Mouse (Mus musculus) hindbrain, embryonic 14.5 days (tissue): ENCODE results near the gene Slc30a3. TPM values are rescaled to one million over a fixed set of nuclear protein-coding genes. Genes with fewer than 3 reads are reported as not detected.
A peak's percentile ranks its signal among the peaks of the same experiment; 100 is the strongest.

Experiments
- ATAC-seq: fragments of 200-750 bp; cut with Nextera tagmentation; 2 replicates; pipeline ENCODE4 v1.8.0; 2017; ENCODE audit warnings: moderate number of reproducible peaks, mild to moderate bottlenecking, moderate TSS enrichment, moderate library complexity; ENCODE audit not compliant: low FRiP score
- DNase-seq: peaks from one replicate; pipeline ENCODE4 v3.0.0-alpha.2; 2015; ENCODE audit warnings: low spot score
- H3K27ac ChIP-seq: fragments of 300-500 bp; sonication (generic); 2 replicates; pipeline ENCODE4 v1.5.1; 2014; ENCODE audit warnings: mild to moderate bottlenecking, moderate library complexity
- H3K27me3 ChIP-seq: fragments of 300-500 bp; sonication (generic); 2 replicates; pipeline ENCODE4 v1.6.1; 2014; ENCODE audit warnings: mild to moderate bottlenecking, low read length, mixed read lengths; ENCODE audit not compliant: control insufficient read depth, insufficient read depth
- H3K36me3 ChIP-seq: fragments of 300-500 bp; sonication (generic); replicated peaks from 2 replicates; pipeline ENCODE4 v1.6.1; 2014; ENCODE audit not compliant: control insufficient read depth, insufficient read depth
- H3K4me1 ChIP-seq: fragments of 300-500 bp; sonication (generic); replicated peaks from 2 replicates; pipeline ENCODE4 v1.6.1; 2014; ENCODE audit warnings: antibody characterized with exemption, low read length, mixed read lengths; ENCODE audit not compliant: control insufficient read depth, insufficient read depth
- H3K4me2 ChIP-seq: fragments of 300-500 bp; sonication (generic); replicated peaks from 2 replicates; pipeline ENCODE4 v1.6.1; 2014; ENCODE audit warnings: mild to moderate bottlenecking, moderate library complexity
- H3K4me3 ChIP-seq: fragments of 300-500 bp; sonication (generic); replicated peaks from 2 replicates; pipeline ENCODE4 v1.5.1; 2014; ENCODE audit warnings: mild to moderate bottlenecking, low read length
- H3K9ac ChIP-seq: fragments of 300-500 bp; sonication (generic); 2 replicates; pipeline ENCODE4 v1.6.1; 2014
- H3K9me3 ChIP-seq: fragments of 300-500 bp; sonication (generic); 2 replicates; pipeline ENCODE4 v1.6.1; 2016; ENCODE audit warnings: low read length; ENCODE audit not compliant: control insufficient read depth
- WGBS: fragments of 180-500 bp; shearing (Covaris S2); extraction: QIAGEN DNeasy Blood & Tissue Kit; methylation state at CpG from one replicate; pipeline ENCODE4 v1.1.7; 2014; 5-methylcytosine and 5-hydroxymethylcytosine counted together
- polyA plus RNA-seq: library from polyadenylated mRNA; unstranded; fragments of >200 nt; fragmentation: Nextera tagmentation; extraction: Ambion mirVana; gene quantifications from 2 replicates; pipeline ENCODE4 v1.2.1, GENCODE M21; 2014

Slc30a3 gene
- polyA plus RNA-seq, 1 experiment from 2014 or later: 34.8 TPM

DNA sequence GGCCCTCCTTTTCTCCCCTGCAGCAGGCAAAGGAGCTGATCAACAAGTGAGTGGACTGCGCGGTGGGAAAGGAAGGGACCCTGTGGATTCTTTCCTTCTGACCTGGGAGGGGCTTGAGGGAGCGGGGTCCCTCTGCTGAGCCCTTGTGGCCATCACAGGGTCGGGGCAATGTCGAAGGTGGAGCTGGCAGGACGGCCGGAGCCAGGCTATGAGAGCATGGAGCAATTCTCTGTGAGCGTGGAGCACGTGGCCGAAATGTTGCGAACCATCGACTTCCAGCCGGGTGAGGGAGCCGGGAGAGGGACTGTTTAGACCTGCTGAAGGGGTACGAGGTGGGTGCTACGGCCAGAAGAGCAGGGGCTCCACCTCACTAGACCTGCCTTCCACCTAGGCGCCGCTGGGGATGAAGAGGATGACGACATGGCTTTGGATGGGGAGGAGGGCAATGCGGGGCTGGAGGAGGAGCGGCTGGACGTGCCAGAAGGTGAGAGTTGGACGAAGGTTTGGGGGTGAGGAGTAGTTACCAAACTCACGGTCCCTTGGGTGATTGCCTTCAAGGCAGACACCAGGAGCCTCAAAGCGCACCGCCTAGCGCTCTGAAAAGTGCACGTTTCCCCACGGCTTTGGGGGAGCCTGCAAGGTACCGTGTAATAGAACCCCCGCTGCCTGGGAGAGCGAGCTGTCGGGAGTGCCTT is 28.8 kb upstream of the Slc30a3 start:
- WGBS: under 1% methylated on average over 33 of the region's 33 CpGs
- ATAC-seq (no peak), DNase-seq (no peak)
- no peaks in the 10 kb centered on the region; the same call in none of the 2 replicates for H3K4me1 ChIP-seq
- no peaks in the 10 kb centered on the region for H3K9me3 ChIP-seq
- no peak overlapping the region for H3K9ac ChIP-seq
- 0 out of 2 replicates have a peak, but pooled peaks cover 10% of the 10 kb centered on the region for H3K36me3 ChIP-seq
- peak overlapping the region; percentile 59 for H3K4me2 ChIP-seq
- H3K27ac ChIP-seq: no peak overlapping the region
- H3K27me3 ChIP-seq: peaks cover 67% of the 10 kb centered on the region
- peak overlapping the region; percentile 28 for H3K4me3 ChIP-seq

DNA sequence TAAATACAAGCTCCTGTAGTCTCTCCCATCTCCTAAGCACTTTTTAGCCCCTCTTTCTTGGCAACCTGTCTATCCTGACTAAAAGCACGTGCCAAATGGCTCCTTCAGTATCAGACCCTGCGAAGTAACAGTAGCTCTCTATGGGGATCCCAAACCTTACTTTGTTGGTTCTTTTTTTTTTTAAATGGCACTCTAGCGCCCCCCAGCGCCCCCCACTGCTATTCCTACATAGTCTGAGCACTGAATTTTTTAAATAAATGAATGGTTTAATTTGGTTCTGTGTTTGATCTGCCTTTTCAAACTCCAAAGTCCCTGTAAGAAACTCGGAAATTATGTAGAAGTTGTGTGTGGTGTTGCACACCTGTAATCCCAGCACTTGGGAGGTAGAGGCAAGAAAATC is 18.0 kb upstream of the Slc30a3 start:
- 38% methylated on average over 5 of the region's 5 CpGs for WGBS
- Histone ChIP-seq H3K4me2 (no peak overlapping the region), H3K4me1 (no peaks in the 10 kb centered on the region), H3K27ac (no peak overlapping the region), H3K4me3 (no peak overlapping the region), H3K27me3 (no peaks in the 10 kb centered on the region; the same call in 1 of the 2 replicates), H3K9ac (no peak overlapping the region), H3K36me3 (no peaks in the 10 kb centered on the region), H3K9me3 (no peaks in the 10 kb centered on the region)
- no peak for ATAC-seq
- no peak for DNase-seq

DNA sequence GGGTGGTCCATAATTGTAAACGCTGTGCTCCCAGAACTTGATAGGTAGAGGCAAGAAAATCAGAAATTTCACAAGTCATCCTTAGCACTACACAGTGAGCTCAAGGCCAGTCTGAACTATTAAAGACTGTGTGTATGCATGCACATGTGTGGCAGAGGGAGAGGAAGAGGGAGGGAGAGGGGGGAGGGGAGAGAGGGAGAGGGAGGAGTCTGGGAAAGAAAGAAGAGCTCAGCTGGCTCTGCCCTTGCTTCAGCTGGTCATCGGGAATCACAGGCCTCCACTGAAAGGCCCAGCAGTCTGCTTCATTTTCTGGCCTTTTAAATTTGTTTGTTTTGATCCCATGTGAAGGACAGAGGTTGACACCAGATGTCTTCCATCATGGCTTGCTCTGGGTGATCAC is 15.4 kb upstream of the Slc30a3 start:
- no peaks in the 10 kb centered on the region for H3K4me1 ChIP-seq
- no peak overlapping the region for H3K4me3 ChIP-seq
- DNase-seq: no peak
- no peak for ATAC-seq
- H3K4me2 ChIP-seq: no peak overlapping the region
- no peaks in the 10 kb centered on the region for H3K9me3 ChIP-seq
- no peak overlapping the region for H3K27ac ChIP-seq
- no peak overlapping the region for H3K9ac ChIP-seq
- H3K27me3 ChIP-seq: no peaks in the 10 kb centered on the region
- no peaks in the 10 kb centered on the region for H3K36me3 ChIP-seq
- WGBS: 41% methylated on average over 2 of the region's 2 CpGs

DNA sequence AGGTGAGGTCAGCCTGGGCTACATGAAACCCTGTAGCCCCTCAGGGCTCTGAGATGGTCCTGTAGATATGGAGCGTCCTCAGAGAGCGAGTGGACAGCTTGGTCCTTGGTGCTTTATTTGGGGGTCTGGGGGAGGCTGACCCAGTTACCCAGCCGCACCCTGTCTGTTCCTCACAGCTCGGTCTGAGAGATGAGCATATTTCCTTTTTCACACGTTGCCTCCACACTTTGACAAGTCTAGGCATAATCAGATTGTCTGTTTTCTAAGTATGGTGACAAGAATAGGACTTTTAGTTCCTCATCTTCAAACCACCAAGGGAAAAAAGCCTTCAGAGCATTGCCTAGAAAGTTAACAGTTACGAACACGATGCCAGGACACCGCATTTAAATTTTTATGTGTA is 13.1 kb upstream of the Slc30a3 start:
- no peaks in the 10 kb centered on the region for H3K9me3 ChIP-seq
- H3K27ac ChIP-seq: no peak overlapping the region
- 89% methylated on average over 8 of the region's 8 CpGs for WGBS
- H3K4me2 ChIP-seq: no peak overlapping the region
- H3K4me3 ChIP-seq: no peak overlapping the region
- no peaks in the 10 kb centered on the region for H3K4me1 ChIP-seq
- no peak for DNase-seq
- no peak for ATAC-seq
- no peak overlapping the region for H3K9ac ChIP-seq
- no peaks in the 10 kb centered on the region for H3K27me3 ChIP-seq
- no peaks in the 10 kb centered on the region for H3K36me3 ChIP-seq

DNA sequence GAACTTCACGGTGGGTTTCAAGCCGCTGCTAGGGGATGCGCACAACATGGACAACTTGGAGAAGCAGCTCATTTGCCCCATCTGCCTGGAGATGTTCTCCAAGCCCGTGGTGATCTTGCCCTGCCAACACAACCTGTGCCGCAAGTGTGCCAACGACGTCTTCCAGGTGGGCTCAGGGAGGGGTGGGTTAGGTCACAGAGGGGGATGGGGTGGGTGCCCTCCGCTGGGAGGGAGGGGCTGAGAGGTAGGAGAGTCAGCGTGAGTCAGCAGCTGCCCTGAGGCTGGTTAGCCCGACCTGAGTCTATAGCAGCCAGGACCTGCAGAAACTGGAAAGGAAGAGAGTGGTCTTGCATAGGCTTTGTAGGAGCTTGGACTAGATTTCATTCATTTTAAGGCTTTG is 8.9 kb upstream of the Slc30a3 start:
- Histone ChIP-seq H3K27me3 (no peaks in the 10 kb centered on the region), H3K4me1 (no peaks in the 10 kb centered on the region), H3K4me2 (no peak overlapping the region), H3K27ac (no peak overlapping the region), H3K4me3 (no peak overlapping the region), H3K36me3 (no peaks in the 10 kb centered on the region), H3K9ac (no peak overlapping the region), H3K9me3 (no peaks in the 10 kb centered on the region)
- 31% methylated on average over 10 of the region's 10 CpGs for WGBS
- no peak for ATAC-seq
- no peak for DNase-seq

DNA sequence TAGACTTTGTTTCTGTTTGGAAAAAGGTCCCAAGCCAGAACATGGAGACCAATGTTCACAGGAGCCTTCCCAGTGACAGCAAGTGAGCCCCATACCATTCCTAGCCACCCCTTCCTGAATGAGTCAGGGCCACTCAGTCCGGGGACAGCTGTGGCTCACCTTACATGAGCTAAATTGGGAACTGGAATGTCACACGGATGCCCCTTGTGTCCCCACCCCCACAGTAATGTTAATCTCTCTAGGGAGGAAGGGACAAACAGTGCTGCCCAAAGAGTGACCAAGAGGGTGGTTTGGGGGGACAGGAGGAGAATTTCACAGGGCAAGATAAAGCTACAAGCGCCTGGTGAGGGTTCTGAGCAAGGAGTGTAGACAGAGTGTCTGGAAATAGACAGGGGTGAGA is 8.3 kb upstream of the Slc30a3 start, which contains the start of gene Trim54:
Gene Trim54 (plus strand): TSS at position 359 of the 400 bp plus-strand sequence.
- no peaks in the 10 kb centered on the region for H3K27me3 ChIP-seq
- no peaks in the 10 kb centered on the region for H3K4me1 ChIP-seq
- WGBS: 57% methylated on average over 3 of the region's 3 CpGs
- no peak within 1 kb of the TSS for H3K27ac ChIP-seq
- H3K4me2 ChIP-seq: no peak within 1 kb of the TSS
- no peak within 1 kb of the TSS for H3K4me3 ChIP-seq
- no peaks in the 10 kb centered on the region for H3K9me3 ChIP-seq
- ATAC-seq (no peak), DNase-seq (no peak)
- no peak within 1 kb of the TSS for H3K9ac ChIP-seq
- no peaks in the 10 kb centered on the region for H3K36me3 ChIP-seq

DNA sequence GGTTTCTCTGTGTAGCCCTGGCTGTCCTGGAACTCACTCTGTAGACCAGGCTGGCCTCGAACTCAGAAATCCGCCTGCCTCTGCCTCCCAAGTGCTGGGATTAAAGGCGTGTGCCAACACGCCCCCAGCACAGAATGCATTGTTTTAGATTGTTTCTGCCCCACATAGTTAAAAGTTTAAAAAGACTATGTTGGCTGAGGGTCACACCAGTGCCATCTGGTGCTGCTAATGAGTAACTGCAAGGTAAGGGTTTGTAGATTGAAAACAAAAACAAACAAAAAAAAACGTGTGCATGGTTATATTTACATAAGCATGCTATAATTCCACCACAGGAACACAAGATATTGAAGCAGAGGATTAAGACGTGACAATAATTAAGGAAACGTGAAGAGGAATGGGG is 2.7 kb upstream of the Slc30a3 start:
- Histone ChIP-seq H3K4me2 (no peak overlapping the region), H3K4me1 (no peaks in the 10 kb centered on the region), H3K9me3 (no peaks in the 10 kb centered on the region), H3K27ac (no peak overlapping the region), H3K36me3 (no peaks in the 10 kb centered on the region), H3K27me3 (no peaks in the 10 kb centered on the region), H3K4me3 (no peak overlapping the region), H3K9ac (no peak overlapping the region)
- no peak for DNase-seq
- no peak for ATAC-seq
- 36% methylated on average over 7 of the region's 7 CpGs for WGBS

DNA sequence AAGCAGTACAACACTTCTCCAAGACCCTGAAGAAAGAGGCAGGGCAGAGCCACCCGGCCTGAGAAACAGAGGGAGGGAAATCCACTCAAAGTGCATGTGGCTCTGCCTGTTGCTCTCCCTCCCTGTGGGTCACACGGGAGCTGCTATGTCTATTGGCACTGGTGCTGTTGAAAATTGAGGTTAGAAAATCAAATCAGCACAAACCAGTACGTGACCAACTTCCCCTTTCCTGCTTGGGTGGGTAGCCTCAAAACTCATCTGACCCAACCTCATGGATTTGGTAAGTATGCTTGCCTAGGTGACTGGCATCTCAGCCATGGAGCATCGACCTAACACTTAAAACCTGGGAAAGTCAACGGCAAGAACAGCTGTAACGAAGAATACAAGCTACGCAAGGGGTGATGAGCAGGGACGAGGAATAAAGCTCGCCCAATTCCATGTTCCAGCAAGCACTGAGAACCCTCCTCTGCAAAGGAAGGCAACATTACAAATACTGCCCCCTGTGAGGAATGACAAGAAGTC is 2.2 kb downstream of the Slc30a3 start, which contains the start of gene Dnajc5g:
Gene Dnajc5g (plus strand): TSS at position 472 of the 522 bp plus-strand sequence.
- DNase-seq (no peak), ATAC-seq (no peak)
- WGBS: 88% methylated on average over 9 of the region's 9 CpGs
- no peaks in the 10 kb centered on the region for H3K36me3 ChIP-seq
- H3K4me3 ChIP-seq: no peak within 1 kb of the TSS
- no peaks in the 10 kb centered on the region for H3K4me1 ChIP-seq
- H3K27me3 ChIP-seq: no peaks in the 10 kb centered on the region
- H3K27ac ChIP-seq: no peak within 1 kb of the TSS
- no peaks in the 10 kb centered on the region for H3K9me3 ChIP-seq
- H3K4me2 ChIP-seq: no peak within 1 kb of the TSS
- no peak within 1 kb of the TSS for H3K9ac ChIP-seq

DNA sequence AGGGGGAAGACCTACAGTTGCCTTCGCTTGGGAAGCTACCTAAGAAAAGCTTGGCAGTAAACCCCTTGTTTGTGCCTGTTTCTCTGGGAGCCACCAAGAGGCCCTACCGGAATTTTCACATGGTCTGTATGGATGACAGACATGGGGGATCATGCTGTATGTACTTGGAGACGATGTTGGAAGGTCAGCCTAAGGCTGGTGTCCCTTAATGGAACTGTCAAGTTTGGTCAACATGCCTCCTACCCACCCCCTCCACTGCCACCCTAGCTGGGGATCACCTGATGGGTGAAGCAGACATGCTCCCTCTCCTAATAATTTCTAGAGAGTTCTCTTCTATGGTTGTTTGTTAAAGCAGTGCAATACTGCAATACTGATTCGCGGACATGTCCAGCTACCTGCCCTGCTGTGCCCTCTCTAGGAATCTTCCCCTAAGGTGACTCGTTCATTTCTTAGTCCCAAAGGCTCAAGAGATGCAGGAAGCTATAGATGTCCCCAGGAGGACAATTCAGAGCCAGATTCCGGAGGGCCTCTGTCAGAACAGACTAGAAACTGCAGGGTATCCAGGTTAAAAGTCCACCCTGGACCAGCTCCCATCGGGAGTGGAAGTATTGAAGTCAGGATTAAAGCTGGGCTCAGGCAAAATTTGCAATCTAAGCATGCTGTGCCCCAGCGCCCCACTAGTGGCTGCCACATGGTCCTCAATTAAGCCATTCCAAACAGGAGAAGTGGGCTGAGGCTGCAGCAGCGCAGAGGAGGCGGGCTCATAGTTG is 12.1 kb downstream of the Slc30a3 start:
- H3K4me2 ChIP-seq: peak overlapping the region; percentile 50
- peak overlapping the region; percentile 23 for H3K4me3 ChIP-seq
- no peak overlapping the region for H3K27ac ChIP-seq
- H3K4me1 ChIP-seq: peaks cover 33% of the 10 kb centered on the region; the same call in 1 of the 2 replicates
- H3K36me3 ChIP-seq: no peaks in the 10 kb centered on the region
- 23% methylated on average over 11 of the region's 11 CpGs for WGBS
- ATAC-seq: no peak
- DNase-seq: no peak
- peaks cover 84% of the 10 kb centered on the region for H3K27me3 ChIP-seq
- H3K9me3 ChIP-seq: no peaks in the 10 kb centered on the region
- H3K9ac ChIP-seq: no peak overlapping the region
